Mouse (Mus musculus): ENCODE measurements around the gene 2310022B05Rik.

DNA sequence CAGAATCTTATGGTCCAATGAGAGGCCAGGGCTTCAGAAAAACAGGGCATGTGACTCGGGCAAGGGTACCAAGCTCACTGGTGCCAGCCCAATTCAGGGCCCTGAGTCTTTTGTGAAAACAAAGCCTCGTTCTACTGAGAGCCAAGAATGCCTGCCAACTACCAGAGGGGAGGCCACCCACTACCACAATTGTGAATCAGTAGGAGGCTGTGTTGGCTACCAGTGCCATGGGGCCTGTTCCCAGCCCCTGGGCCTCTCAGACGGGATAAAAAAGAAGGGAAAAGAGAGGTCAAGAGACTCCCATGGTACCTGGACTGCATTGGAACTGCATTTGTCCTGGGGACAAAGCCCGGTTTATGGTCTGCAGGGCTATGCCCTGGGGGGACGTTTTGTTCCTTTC lies 41.9 kb downstream of the 2310022B05Rik start:
- no peak for TF ChIP-seq CTCF (IDR thresholded peaks at IDR 0.05; ENCODE audit: insufficient read depth, low read length)
- no peak for TF ChIP-seq POLR2A (IDR thresholded peaks at IDR 0.05; ENCODE audit: borderline replicate concordance, extremely low read depth, low read depth, low read length)
